Mouse (Mus musculus) lung, postnatal 0 days (tissue): ENCODE measurements around the gene Cd28.

ENCODE experiments used
- CTCF ChIP-seq: IDR thresholded peaks from 2 replicates; pipeline ENCODE4 v1.5.1; 2016; ENCODE audit warnings: antibody characterized with exemption, mild to moderate bottlenecking
- EP300 ChIP-seq: IDR thresholded peaks from 2 replicates; pipeline ENCODE4 v1.6.1; 2016; ENCODE audit warnings: antibody characterized with exemption, mild to moderate bottlenecking, control low read depth

GRCm38 (mm10) chr1:60762916-60763315 lies 46.3 kb downstream of the Cd28 start:
- no peak for TF ChIP-seq CTCF
- TF ChIP-seq EP300, result no peak
